Mouse (Mus musculus) stomach, postnatal 0 days (tissue): ENCODE results near the gene Apol7e. TPM values are rescaled to one million over a fixed set of nuclear protein-coding genes. Genes with fewer than 3 reads are reported as not detected.

Experiments used
- ATAC-seq: fragments of 200-750 bp; cut with Nextera tagmentation; 2 replicates; pipeline ENCODE4 v1.8.0; 2017; ENCODE audit not compliant: low FRiP score, low TSS enrichment
- DNase-seq: peaks from one replicate; pipeline ENCODE4 v3.0.0-alpha.2; 2016; ENCODE audit warnings: low spot score
- H3K27ac ChIP-seq: fragments of 300-500 bp; sonication (generic); replicated peaks from 2 replicates; pipeline ENCODE4 v1.5.1; 2014; ENCODE audit warnings: mild to moderate bottlenecking, control low read depth
- H3K27me3 ChIP-seq: fragments of 300-500 bp; sonication (generic); 2 replicates; pipeline ENCODE4 v1.6.1; 2014; ENCODE audit warnings: low read length; ENCODE audit not compliant: control insufficient read depth, insufficient read depth
- H3K36me3 ChIP-seq: fragments of 300-500 bp; sonication (generic); 2 replicates; pipeline ENCODE4 v1.6.1; 2014; ENCODE audit warnings: low read length, mixed read lengths; ENCODE audit not compliant: control insufficient read depth, insufficient read depth
- H3K4me1 ChIP-seq: fragments of 300-500 bp; sonication (generic); replicated peaks from 2 replicates; pipeline ENCODE4 v1.6.1; 2014; ENCODE audit warnings: antibody characterized with exemption; ENCODE audit not compliant: control insufficient read depth, insufficient read depth
- H3K4me2 ChIP-seq: fragments of 300-500 bp; sonication (generic); replicated peaks from 2 replicates; pipeline ENCODE4 v1.6.1; 2014; ENCODE audit warnings: low read depth, mild to moderate bottlenecking, control low read depth, moderate library complexity
- H3K4me3 ChIP-seq: fragments of 300-500 bp; sonication (generic); 2 replicates; pipeline ENCODE4 v1.5.1; 2014; ENCODE audit warnings: low read depth, low read length, control low read depth
- H3K9ac ChIP-seq: fragments of 300-500 bp; sonication (generic); 2 replicates; pipeline ENCODE4 v1.6.1; 2014; ENCODE audit warnings: mild to moderate bottlenecking, low read length, control low read depth, mixed read lengths
- H3K9me3 ChIP-seq: fragments of 300-500 bp; sonication (generic); 2 replicates; pipeline ENCODE4 v1.6.1; 2016; ENCODE audit warnings: low read length; ENCODE audit not compliant: control insufficient read depth
- CTCF ChIP-seq: IDR thresholded peaks from 2 replicates; pipeline ENCODE4 v1.5.1; 2016; ENCODE audit warnings: antibody characterized with exemption, low read depth, mild to moderate bottlenecking, moderate library complexity
- EP300 ChIP-seq: optimal IDR thresholded peaks from 2 replicates; pipeline ENCODE3; 2016; ENCODE audit warnings: antibody characterized with exemption
- WGBS: fragments of 180-500 bp; shearing (Covaris S2); extraction: QIAGEN DNeasy Blood & Tissue Kit; methylation state at CpG from one replicate; pipeline ENCODE4 v1.1.7; 2014; 5-methylcytosine and 5-hydroxymethylcytosine counted together
- polyA plus RNA-seq: library from polyadenylated mRNA; unstranded; fragments of >200 nt; fragmentation: Nextera tagmentation; extraction: Ambion mirVana; gene quantifications from 2 replicates; pipeline ENCODE4 v1.2.1, GENCODE M21; 2015

Gene Apol7e
- polyA plus RNA-seq, 1 experiment from 2014 or later, result 0.10 TPM

DNA sequence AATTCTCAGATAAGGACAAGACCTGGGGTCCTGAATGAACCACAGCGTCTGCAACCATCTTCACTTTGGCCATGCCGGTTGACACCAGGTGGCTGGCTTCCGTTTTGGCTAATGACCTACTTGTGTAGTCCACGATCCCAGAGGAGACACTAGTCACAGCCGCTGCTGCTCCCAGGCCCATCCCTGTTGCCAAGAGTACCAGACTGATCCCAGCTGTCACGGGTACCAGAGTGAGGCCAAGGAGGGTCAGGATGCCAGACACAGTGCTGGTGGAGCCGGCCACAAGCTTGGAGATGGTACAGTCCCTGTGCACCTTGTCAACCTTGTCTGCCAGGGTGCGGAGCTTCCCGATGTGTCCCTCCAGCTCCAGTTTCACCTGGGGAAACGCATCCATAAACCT, 51.1 kb downstream of the Apol7e start:
- Histone ChIP-seq H3K9ac (no peak overlapping the region), H3K36me3 (no peaks in the 10 kb centered on the region), H3K4me1 (no peaks in the 10 kb centered on the region), H3K4me3 (no peak overlapping the region), H3K27me3 (no peaks in the 10 kb centered on the region), H3K4me2 (no peak overlapping the region), H3K9me3 (no peaks in the 10 kb centered on the region), H3K27ac (no peak overlapping the region)
- no peak for ATAC-seq
- TF ChIP-seq CTCF (no peak), EP300 (no peak)
- no peak for DNase-seq
- 87% methylated on average over 10 of the region's 10 CpGs for WGBS

DNA sequence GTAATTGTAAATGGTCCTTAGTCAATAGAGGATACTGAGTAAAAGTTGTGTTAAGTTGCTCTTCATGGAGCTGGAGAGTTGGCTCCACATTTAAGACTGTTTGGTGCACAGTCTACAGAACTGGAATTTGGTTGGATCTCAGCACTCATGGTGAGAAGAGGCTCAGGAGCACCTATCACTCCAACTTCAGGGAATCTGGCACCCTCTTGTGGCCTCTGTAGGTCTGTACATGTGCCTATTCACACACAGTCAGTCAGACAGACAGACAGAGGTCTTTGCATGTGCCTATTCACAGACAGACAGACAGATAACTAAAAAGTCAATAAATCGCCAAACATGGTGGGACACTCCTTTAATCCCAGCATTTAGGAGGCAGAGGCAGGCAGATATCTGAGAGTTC, 51.8 kb downstream of the Apol7e start:
- WGBS, result 24% methylated on average over 1 of the region's 1 CpGs
- no peak overlapping the region for H3K4me3 ChIP-seq
- no peaks in the 10 kb centered on the region for H3K4me1 ChIP-seq
- H3K27me3 ChIP-seq, result no peaks in the 10 kb centered on the region
- no peak overlapping the region for H3K9ac ChIP-seq
- ATAC-seq, result peak; percentile 53
- TF ChIP-seq CTCF, result peak; percentile 85
- no peak for TF ChIP-seq EP300
- H3K27ac ChIP-seq, result no peak overlapping the region
- H3K4me2 ChIP-seq, result no peak overlapping the region
- H3K36me3 ChIP-seq, result no peaks in the 10 kb centered on the region
- no peaks in the 10 kb centered on the region for H3K9me3 ChIP-seq
- peak; percentile 51 for DNase-seq

GRCm38 (mm10) chr15:77752443-77752842, 53.8 kb downstream of the Apol7e start:
- H3K9ac ChIP-seq, result no peak overlapping the region
- H3K27ac ChIP-seq, result no peak overlapping the region
- H3K4me1 ChIP-seq, result no peaks in the 10 kb centered on the region
- TF ChIP-seq EP300 (no peak), CTCF (no peak)
- no peaks in the 10 kb centered on the region for H3K27me3 ChIP-seq
- no peak for ATAC-seq
- no peak overlapping the region for H3K4me2 ChIP-seq
- no peaks in the 10 kb centered on the region for H3K36me3 ChIP-seq
- 48% methylated on average over 11 of the region's 11 CpGs for WGBS
- DNase-seq, result no peak
- H3K4me3 ChIP-seq, result no peak overlapping the region
- no peaks in the 10 kb centered on the region for H3K9me3 ChIP-seq

DNA sequence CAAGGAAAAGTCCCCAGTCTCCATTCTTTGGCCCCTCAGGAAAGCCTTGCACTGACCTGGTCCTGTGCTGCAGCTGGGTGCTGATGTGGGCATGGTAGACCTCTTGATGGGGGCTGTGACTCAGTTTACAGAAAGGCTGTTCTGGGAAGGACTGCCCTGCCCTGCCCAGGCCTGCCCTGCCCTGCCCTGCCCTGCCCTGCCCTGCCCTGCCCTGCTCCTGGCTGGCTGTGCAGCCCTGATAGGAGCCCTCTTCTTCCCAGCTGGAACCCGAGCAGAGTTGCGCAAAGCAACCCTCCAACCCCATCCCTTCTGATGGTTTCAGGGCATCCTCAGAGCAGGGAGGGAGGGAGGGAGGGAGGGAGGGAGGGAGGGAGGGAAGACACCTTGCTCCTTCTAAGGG, 56.5 kb downstream of the Apol7e start:
- Histone ChIP-seq H3K9me3 (no peaks in the 10 kb centered on the region), H3K4me2 (no peak overlapping the region), H3K36me3 (0 out of 2 replicates have a peak, but pooled peaks cover under 1% of the 10 kb centered on the region), H3K27me3 (no peaks in the 10 kb centered on the region), H3K9ac (no peak overlapping the region), H3K4me3 (no peak overlapping the region), H3K27ac (no peak overlapping the region), H3K4me1 (no peaks in the 10 kb centered on the region)
- DNase-seq, result no peak
- ATAC-seq, result peak; percentile 33; the same call in 1 of the 2 replicates
- TF ChIP-seq CTCF, result no peak
- TF ChIP-seq EP300, result no peak
- 37% methylated on average over 2 of the region's 2 CpGs for WGBS

DNA sequence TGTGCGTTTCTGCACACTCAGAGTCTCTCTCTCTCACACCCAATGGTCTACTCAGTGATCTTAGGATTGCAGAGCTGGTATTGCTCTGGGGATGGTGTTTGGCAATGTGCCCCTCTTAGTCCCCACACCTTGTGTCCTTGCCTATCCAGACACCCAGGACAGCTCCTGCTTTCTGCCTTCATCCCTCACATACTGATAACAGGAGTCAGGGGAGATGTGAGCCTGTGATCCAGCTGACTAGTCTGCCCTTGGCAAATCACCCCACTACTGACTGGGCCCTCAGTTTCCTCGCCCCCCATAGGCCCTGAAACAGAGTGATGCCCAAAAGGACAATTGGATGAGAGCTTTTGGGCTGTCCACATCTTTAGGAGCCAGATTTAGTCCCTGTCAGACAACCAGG, 57.4 kb downstream of the Apol7e start:
- Histone ChIP-seq H3K27ac (no peak overlapping the region), H3K4me1 (no peaks in the 10 kb centered on the region), H3K4me2 (no peak overlapping the region), H3K36me3 (peaks cover 5% of the 10 kb centered on the region; the same call in 1 of the 2 replicates), H3K9ac (no peak overlapping the region), H3K4me3 (no peak overlapping the region), H3K9me3 (no peaks in the 10 kb centered on the region), H3K27me3 (no peaks in the 10 kb centered on the region)
- DNase-seq (no peak), ATAC-seq (no peak)
- 60% methylated on average over 2 of the region's 2 CpGs for whole genome bisulfite sequencing
- no peak for TF ChIP-seq EP300
- TF ChIP-seq CTCF, result no peak

DNA sequence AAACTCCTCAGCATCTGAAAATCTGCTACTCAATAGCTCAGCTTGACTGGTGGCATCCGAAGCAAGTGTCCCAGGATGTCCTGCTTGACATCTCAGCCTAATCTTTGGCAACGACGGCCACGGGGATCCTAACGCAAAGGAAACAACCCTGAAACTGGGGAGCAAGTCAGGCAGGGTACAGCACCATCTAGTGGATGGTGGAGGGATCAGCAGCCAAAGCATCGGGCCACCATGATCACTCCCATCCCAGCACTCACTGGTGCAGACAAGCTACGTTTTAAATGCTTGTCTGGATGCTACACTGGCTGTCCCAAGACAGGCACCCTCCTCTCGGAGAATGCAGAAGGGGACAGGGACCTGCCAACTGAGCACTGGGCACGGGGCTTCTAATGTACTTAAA, 58.2 kb downstream of the Apol7e start, which contains the start of gene Apol8:
Apol8 (minus strand) TSS at position 156 of the 400 bp plus-strand sequence.
- H3K27me3 ChIP-seq, result no peaks in the 10 kb centered on the region
- WGBS, result 6% methylated on average over 9 of the region's 9 CpGs
- no peak within 1 kb of the TSS for H3K4me3 ChIP-seq
- H3K9me3 ChIP-seq, result no peaks in the 10 kb centered on the region
- H3K4me1 ChIP-seq, result no peaks in the 10 kb centered on the region
- peak; percentile 72 for DNase-seq
- H3K9ac ChIP-seq, result no peak within 1 kb of the TSS
- no peak within 1 kb of the TSS for H3K27ac ChIP-seq
- peaks cover 10% of the 10 kb centered on the region; the same call in 1 of the 2 replicates for H3K36me3 ChIP-seq
- no peak within 1 kb of the TSS for H3K4me2 ChIP-seq
- no peak for TF ChIP-seq EP300
- TF ChIP-seq CTCF, result peak; percentile 93
- ATAC-seq, result peak; percentile 8; the same call in 1 of the 2 replicates
